Mouse (Mus musculus) forebrain, embryonic 16.5 days (tissue): ENCODE results near the gene Lipt2. TPM values are rescaled to one million over a fixed set of nuclear protein-coding genes. Genes with fewer than 3 reads are reported as not detected.
A peak's percentile ranks its signal among the peaks of the same experiment; 100 is the strongest.

ENCODE experiments used
- ATAC-seq: fragments of 200-750 bp; cut with Nextera tagmentation; 2 replicates; pipeline ENCODE4 v1.8.0; 2017; ENCODE audit warnings: mild to moderate bottlenecking, moderate library complexity
- H3K27ac ChIP-seq: fragments of 300-500 bp; sonication (generic); 2 replicates; pipeline ENCODE4 v1.5.1; 2014; ENCODE audit warnings: low read length, control low read depth
- H3K27me3 ChIP-seq: fragments of 300-500 bp; sonication (generic); replicated peaks from 2 replicates; pipeline ENCODE4 v1.6.1; 2014; ENCODE audit warnings: low read length; ENCODE audit not compliant: control insufficient read depth, insufficient read depth
- H3K36me3 ChIP-seq: fragments of 300-500 bp; sonication (generic); 2 replicates; pipeline ENCODE4 v1.6.1; 2014; ENCODE audit not compliant: control insufficient read depth, insufficient read depth
- H3K4me1 ChIP-seq: fragments of 300-500 bp; sonication (generic); replicated peaks from 2 replicates; pipeline ENCODE4 v1.6.1; 2014; ENCODE audit warnings: low read length; ENCODE audit not compliant: control insufficient read depth, insufficient read depth
- H3K4me2 ChIP-seq: fragments of 300-500 bp; sonication (generic); 2 replicates; pipeline ENCODE4 v1.6.1; 2014; ENCODE audit warnings: mild to moderate bottlenecking, low read length, control low read depth
- H3K4me3 ChIP-seq: fragments of 300-500 bp; sonication (generic); replicated peaks from 2 replicates; pipeline ENCODE4 v1.5.1; 2014; ENCODE audit warnings: mild to moderate bottlenecking, low read length, control low read depth
- H3K9ac ChIP-seq: fragments of 300-500 bp; sonication (generic); replicated peaks from 2 replicates; pipeline ENCODE4 v1.6.1; 2014; ENCODE audit warnings: low read depth, low read length, control low read depth
- H3K9me3 ChIP-seq: fragments of 300-500 bp; sonication (generic); 2 replicates; pipeline ENCODE4 v1.6.1; 2016; ENCODE audit warnings: low read length; ENCODE audit not compliant: control insufficient read depth
- WGBS: fragments of 180-500 bp; shearing (Covaris S2); extraction: QIAGEN DNeasy Blood & Tissue Kit; methylation state at CpG from one replicate; pipeline ENCODE4 v1.1.7; 2014; 5-methylcytosine and 5-hydroxymethylcytosine counted together
- polyA plus RNA-seq: library from polyadenylated mRNA; unstranded; fragments of >200 nt; fragmentation: Nextera tagmentation; extraction: Ambion mirVana; gene quantifications from 2 replicates; pipeline ENCODE4 v1.2.1, GENCODE M21; 2015

Lipt2 gene
- 17.1 and 17.7 TPM in 2 replicates for polyA plus RNA-seq

DNA sequence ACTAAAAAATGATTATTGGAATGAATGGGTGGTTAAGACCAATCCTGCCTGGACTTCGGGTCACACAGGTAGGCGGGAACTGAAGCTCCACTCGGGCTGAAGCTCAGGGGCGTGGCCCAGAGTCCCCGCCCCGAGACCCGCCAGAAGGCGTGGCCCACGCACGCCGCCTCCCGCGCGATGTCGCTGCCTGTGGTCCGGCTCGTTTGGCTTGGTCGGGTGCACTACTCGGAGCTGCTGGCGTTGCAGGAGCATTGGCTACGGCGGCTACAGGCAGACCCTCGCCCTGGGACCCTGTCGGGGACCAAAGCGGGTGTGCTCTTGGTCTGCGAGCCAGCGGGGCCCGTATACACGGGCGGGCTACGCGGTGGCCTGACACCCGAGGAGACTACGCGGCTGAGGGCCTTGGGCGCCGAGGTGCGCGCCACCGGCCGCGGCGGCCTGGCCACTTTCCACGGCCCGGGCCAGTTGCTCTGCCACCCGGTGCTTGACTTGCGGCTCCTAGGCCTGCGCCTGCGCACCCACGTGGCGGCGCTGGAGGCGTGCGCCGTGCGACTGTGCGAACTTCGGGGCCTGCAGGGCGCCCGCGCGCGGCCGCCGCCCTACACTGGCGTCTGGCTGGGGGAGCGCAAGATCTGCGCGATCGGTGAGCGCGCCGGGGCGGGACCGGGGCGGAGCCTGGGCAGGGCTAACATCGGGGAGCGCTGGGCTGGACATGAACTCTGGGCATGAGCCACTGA is at the start of gene Lipt2:
Gene Lipt2, plus strand, starts transcription at position 173 of the 737 bp plus-strand sequence.
- Histone ChIP-seq H3K9me3 (no peaks in the 10 kb centered on the region), H3K9ac (peak within 1 kb of the TSS; percentile 91), H3K36me3 (no peaks in the 10 kb centered on the region), H3K27ac (peak within 1 kb of the TSS; percentile 84), H3K27me3 (no peaks in the 10 kb centered on the region), H3K4me1 (peaks cover 4% of the 10 kb centered on the region; the same call in 1 of the 2 replicates), H3K4me3 (peak within 1 kb of the TSS; percentile 94), H3K4me2 (peak within 1 kb of the TSS; percentile 79)
- ATAC-seq, result peak; percentile 99
- WGBS, result under 1% methylated on average over 78 of the region's 78 CpGs

GRCm38 (mm10) chr7:100111506-100111905 is 47.6 kb upstream of the Lipt2 start:
- H3K4me2 ChIP-seq, result no peak overlapping the region
- WGBS, result 54% methylated on average over 10 of the region's 10 CpGs
- H3K27me3 ChIP-seq, result no peaks in the 10 kb centered on the region
- no peak overlapping the region for H3K9ac ChIP-seq
- no peak overlapping the region for H3K4me3 ChIP-seq
- no peaks in the 10 kb centered on the region for H3K4me1 ChIP-seq
- H3K27ac ChIP-seq, result no peak overlapping the region
- ATAC-seq, result no peak
- peaks cover 4% of the 10 kb centered on the region for H3K36me3 ChIP-seq
- H3K9me3 ChIP-seq, result no peaks in the 10 kb centered on the region

DNA sequence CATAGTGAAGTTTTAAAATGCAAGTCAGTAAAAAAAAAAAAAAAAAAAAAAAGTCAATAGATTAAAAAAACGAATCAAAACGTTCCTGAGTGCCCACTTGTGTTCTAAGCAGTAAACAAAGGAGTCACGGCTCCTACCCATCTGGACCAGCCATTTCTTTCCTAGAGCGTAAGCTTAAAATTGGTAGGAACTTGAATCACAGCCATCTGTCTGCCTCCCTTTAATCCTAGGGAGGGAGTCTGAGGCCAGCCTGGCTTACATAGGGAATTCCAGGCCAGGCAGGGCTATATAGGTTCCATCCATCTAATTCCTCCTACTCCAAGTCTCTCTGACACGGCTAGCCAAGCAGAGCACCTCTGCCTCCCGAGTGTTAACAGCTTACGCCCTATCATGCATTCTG is 45.3 kb upstream of the Lipt2 start:
- no peak overlapping the region for H3K9ac ChIP-seq
- no peak overlapping the region for H3K4me2 ChIP-seq
- H3K9me3 ChIP-seq, result no peaks in the 10 kb centered on the region
- no peak for ATAC-seq
- H3K4me1 ChIP-seq, result no peaks in the 10 kb centered on the region
- no peak overlapping the region for H3K27ac ChIP-seq
- no peaks in the 10 kb centered on the region; the same call in 1 of the 2 replicates for H3K36me3 ChIP-seq
- no peak overlapping the region for H3K4me3 ChIP-seq
- no peaks in the 10 kb centered on the region for H3K27me3 ChIP-seq
- 78% methylated on average over 7 of the region's 7 CpGs for WGBS

GRCm38 (mm10) chr7:100114279-100114678 is 44.8 kb upstream of the Lipt2 start:
- WGBS, result 87% methylated on average over 6 of the region's 6 CpGs
- Histone ChIP-seq H3K9ac (no peak overlapping the region), H3K4me3 (no peak overlapping the region), H3K27ac (no peak overlapping the region), H3K36me3 (no peaks in the 10 kb centered on the region; the same call in 1 of the 2 replicates), H3K27me3 (no peaks in the 10 kb centered on the region), H3K4me1 (no peaks in the 10 kb centered on the region), H3K4me2 (no peak overlapping the region), H3K9me3 (no peaks in the 10 kb centered on the region)
- no peak for ATAC-seq

DNA sequence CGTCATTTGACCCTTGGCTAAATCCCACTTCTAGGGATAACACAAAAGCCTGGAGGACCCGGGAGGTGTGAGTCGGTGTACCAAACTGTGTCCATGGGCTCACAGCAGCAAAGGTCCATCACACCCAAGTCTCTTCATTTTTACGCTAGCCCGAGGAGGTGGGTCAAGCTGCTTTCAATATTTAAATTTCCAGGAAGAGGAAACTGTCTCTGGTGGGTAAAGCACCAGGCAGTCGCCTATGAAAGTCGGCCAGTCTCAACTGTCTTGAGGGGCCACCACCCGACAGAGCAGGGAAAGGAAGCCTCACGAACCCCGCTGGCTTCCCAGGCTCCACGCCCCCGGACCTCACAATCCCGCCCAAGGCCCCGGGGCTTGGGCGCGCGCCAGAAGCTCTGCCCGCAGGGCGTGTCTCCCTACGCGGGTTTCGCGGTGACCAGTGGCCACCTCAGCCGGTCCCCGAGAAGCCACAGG is 38.3 kb upstream of the Lipt2 start:
- peaks cover 9% of the 10 kb centered on the region for H3K4me1 ChIP-seq
- peak overlapping the region; percentile 65 for H3K27ac ChIP-seq
- H3K36me3 ChIP-seq, result no peaks in the 10 kb centered on the region; the same call in 1 of the 2 replicates
- peak overlapping the region; percentile 90 for H3K4me2 ChIP-seq
- H3K4me3 ChIP-seq, result peak overlapping the region; percentile 87
- peak; percentile 48 for ATAC-seq
- no peaks in the 10 kb centered on the region for H3K27me3 ChIP-seq
- no peaks in the 10 kb centered on the region for H3K9me3 ChIP-seq
- peak overlapping the region; percentile 81 for H3K9ac ChIP-seq
- under 1% methylated on average over 23 of the region's 25 CpGs for WGBS

DNA sequence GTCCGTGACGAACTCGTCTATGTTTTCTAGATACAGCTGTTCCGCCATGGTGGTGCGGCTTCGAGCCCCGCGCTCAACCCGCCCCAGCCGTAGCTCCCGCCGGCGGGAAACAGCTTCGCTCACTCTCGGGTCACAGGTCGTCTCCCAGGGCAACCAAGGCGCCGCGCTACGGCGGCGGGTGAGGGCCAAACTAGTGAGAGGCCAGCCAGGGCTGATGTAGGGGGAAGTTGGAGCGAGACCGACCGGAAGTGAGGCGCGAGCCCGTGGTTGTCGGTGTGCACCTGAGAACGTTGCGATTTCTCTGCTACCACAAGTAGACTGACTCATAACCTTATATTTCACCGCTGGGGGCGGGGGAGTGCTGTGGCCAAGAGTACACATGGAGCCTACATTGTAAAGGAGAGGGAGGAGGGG is 37.7 kb upstream of the Lipt2 start, which contains the start of gene Pold3:
Gene Pold3, minus strand, starts transcription at position 190 of the 414 bp plus-strand sequence.
- Histone ChIP-seq H3K27ac (peak within 1 kb of the TSS; percentile 65), H3K9me3 (no peaks in the 10 kb centered on the region), H3K4me2 (peak within 1 kb of the TSS; percentile 90), H3K4me3 (peak within 1 kb of the TSS; percentile 87), H3K9ac (peak within 1 kb of the TSS; percentile 81), H3K27me3 (no peaks in the 10 kb centered on the region), H3K4me1 (peaks cover 9% of the 10 kb centered on the region), H3K36me3 (no peaks in the 10 kb centered on the region; the same call in 1 of the 2 replicates)
- under 1% methylated on average over 33 of the region's 33 CpGs for WGBS
- peak; percentile 97 for ATAC-seq

DNA sequence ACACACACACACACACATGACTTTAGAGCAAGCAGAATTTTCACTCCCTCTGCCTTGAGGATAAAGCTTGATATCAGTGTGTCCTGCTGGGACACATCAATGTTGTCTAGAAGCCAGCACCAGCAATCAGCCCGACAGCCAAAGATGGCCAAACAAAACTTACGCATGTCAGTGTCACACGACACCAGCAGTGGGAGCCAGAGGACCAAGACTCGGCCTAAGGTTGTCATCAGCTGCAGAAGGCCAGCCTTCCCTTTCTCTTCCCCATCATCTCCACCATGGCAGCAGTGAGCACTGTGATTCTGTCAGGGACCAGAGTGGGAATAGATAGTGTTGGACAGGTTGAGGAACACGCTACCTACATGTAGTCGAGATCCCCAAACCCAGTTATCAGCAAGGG is 35.6 kb upstream of the Lipt2 start:
- Histone ChIP-seq H3K4me3 (no peak overlapping the region), H3K9ac (no peak overlapping the region), H3K27ac (no peak overlapping the region), H3K4me1 (peaks cover 9% of the 10 kb centered on the region), H3K36me3 (no peaks in the 10 kb centered on the region), H3K27me3 (no peaks in the 10 kb centered on the region), H3K9me3 (no peaks in the 10 kb centered on the region), H3K4me2 (no peak overlapping the region)
- ATAC-seq, result no peak
- WGBS, result 53% methylated on average over 6 of the region's 6 CpGs

DNA sequence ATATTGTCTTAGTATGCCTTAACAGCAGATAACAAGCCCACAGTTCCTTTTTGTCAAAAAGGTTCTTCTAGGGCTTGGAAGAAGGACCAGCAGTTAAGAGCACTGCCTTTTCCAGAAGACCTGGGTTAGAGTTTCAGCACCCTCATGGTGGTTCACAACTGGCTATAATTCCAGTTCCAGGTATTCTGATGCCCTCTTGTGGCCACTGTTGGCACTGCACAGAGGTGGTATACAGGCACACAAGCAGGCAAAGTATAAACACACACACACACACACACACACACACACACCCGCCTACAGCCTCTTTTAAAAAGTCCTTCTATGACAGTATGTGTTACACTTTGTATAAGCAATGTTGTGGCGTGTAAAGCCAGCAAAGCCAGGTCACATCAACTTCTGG is 34.9 kb upstream of the Lipt2 start:
- no peaks in the 10 kb centered on the region for H3K27me3 ChIP-seq
- no peak overlapping the region for H3K27ac ChIP-seq
- whole genome bisulfite sequencing, result 69% methylated on average over 2 of the region's 2 CpGs
- H3K4me3 ChIP-seq, result no peak overlapping the region
- no peaks in the 10 kb centered on the region for H3K9me3 ChIP-seq
- H3K4me2 ChIP-seq, result no peak overlapping the region
- no peak overlapping the region for H3K9ac ChIP-seq
- ATAC-seq, result no peak
- peaks cover 9% of the 10 kb centered on the region for H3K4me1 ChIP-seq
- H3K36me3 ChIP-seq, result no peaks in the 10 kb centered on the region

DNA sequence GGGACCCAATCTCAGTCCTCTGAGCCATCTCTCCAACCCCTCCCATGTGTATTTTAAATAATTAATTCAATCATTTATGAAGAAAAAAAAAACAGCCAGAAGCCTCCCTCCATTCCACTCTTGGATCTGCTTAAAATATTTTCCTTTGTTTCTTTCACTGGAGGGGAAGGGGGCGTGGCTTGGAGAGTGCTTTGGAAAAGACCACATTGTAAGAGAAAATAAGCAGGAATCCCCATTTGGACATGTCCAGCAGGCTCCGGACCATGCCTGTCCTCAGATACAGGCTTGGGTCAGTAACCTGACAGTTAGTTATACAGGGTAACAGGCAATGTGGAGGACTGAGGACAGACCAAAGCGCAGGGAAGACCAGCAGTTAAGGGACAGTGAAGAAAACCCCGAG is 33.9 kb upstream of the Lipt2 start:
- H3K9me3 ChIP-seq, result no peaks in the 10 kb centered on the region
- no peaks in the 10 kb centered on the region for H3K27me3 ChIP-seq
- H3K9ac ChIP-seq, result no peak overlapping the region
- H3K4me1 ChIP-seq, result peaks cover 5% of the 10 kb centered on the region
- 60% methylated on average over 4 of the region's 4 CpGs for WGBS
- no peak overlapping the region for H3K4me2 ChIP-seq
- no peak overlapping the region for H3K4me3 ChIP-seq
- no peaks in the 10 kb centered on the region for H3K36me3 ChIP-seq
- no peak overlapping the region for H3K27ac ChIP-seq
- ATAC-seq, result no peak
